Mouse (Mus musculus) monocyte, adult 2 months (primary cell): ENCODE data around the gene 1700084M14Rik.
"Not testable (repeated sequence)": the region's sequence is repeated elsewhere in the genome, so short reads cannot be mapped to it uniquely, and the experiment has no call there.

Source experiments
- DNase-seq, 2 experiments: peaks; one replicate each; pipeline ENCODE4 v3.0.0; 2022; ENCODE audit warnings: low spot score in 2 of 2, low read depth in 1 of 2

The 1700084M14Rik gene

GRCm38 (mm10) chrX:91575811-91576210, at the start of gene 1700084M14Rik:
1700084M14Rik (minus strand) TSS chrX:91575911.
- not testable (repeated sequence) for DNase-seq
